Mouse (Mus musculus): ENCODE data around the gene Thsd1.

Gene Thsd1

DNA sequence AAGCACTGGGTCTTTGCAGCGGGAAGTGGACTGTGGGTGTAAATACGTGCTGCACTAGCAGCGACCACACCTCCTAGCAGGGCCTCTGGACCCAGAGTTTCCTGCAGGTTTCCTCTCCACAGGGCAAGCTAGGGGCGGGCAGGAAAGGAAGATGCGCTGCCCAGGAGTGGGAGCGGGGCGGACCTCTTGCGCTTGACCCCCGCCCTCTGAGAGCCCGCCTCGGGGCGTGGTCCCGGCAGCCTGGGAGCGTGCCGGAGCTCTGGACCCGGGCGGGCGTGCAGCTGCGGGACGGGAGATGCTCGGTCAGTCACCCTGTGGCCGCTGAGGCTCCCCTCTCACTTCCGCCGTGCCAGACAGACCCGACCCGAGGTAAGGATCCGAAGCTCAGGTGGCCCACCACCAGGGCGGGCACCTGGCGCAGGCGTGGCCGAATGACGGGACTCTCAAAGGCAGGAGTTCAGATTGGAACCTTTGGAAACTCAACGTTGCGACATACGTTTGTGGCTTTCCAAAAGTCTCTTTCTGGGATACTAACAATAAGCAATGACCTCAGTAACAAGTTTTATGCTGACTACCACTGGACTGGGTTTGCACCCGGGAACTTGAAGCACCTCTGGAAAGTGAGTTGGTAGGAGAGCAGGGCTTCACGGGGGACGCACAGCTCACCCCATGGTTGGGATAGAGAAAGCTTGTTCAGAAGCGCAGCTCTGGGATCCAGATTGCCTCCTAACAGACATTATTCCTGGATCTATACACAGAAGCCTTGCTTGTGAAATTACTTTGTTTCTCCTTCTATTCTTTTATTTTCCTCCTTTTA is at the start of gene Thsd1:
Gene Thsd1, plus strand, starts transcription at position 253 of the 817 bp plus-strand sequence.
- in situ Hi-C loops (cut with MboI, MseI): no loop called here

GRCm38 (mm10) chr8:22184884-22185283 is 42.2 kb upstream of the Thsd1 start:
- in situ Hi-C loops (cut with MboI, MseI): no loop called here

DNA sequence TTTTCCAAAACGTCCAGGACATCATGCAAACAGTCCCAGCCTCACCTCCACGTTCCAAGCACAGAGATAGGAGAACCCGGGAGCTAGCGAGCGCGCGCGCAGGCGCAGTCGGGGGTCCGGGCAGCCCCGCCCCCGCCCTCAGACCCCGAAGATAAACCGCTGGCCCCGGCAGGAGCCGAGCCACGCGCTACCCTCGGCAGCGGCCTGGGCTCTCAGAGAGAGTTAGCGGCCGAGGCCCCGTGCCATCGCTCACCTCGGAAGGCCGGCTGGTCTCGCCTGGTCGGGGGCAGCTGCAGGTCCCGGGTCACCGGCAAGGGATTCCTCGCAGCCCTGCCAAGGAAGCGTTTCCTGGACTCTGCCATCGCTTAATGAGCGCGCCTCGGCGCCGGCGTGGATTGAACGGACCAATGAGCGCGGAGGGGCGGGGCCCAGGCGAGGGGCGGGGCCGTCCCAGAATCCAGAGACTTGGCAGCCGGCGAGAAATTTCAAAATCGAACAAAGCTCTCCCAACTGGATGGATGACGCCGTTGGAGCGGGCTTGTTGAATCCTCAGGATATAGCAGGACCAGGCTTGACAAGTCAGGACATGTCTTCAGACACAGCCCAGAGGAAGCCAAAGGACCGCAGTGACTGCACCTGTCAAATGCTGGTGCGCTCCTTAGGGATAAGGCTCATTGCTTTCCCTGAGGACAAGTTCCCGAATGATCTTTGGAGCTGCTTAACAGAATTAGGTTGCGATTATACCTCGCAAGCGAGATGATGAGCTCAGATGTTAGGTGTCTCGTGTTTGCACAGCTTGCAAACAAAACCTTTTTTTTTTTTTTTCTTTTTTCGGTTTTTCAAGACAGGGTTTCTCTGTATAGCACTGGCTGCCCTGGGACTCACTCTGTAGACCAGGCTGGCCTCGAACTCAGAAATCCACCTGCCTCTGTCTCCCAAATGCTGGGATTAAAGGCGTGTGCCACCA is 41.4 kb upstream of the Thsd1 start, which contains the start of gene Ckap2:
Gene Ckap2, minus strand, starts transcription at position 389 of the 967 bp plus-strand sequence.
- in situ Hi-C loops (cut with MboI, MseI): no loop called here

- in situ Hi-C loops (cut with MboI, MseI): no loop called here
Measured at GRCm38 (mm10) chr8:22192660-22193431, 34.3 kb upstream of the Thsd1 start, which contains the start of gene Vps36. TSS of gene Vps36 (plus strand) at chr8:22192809.

DNA sequence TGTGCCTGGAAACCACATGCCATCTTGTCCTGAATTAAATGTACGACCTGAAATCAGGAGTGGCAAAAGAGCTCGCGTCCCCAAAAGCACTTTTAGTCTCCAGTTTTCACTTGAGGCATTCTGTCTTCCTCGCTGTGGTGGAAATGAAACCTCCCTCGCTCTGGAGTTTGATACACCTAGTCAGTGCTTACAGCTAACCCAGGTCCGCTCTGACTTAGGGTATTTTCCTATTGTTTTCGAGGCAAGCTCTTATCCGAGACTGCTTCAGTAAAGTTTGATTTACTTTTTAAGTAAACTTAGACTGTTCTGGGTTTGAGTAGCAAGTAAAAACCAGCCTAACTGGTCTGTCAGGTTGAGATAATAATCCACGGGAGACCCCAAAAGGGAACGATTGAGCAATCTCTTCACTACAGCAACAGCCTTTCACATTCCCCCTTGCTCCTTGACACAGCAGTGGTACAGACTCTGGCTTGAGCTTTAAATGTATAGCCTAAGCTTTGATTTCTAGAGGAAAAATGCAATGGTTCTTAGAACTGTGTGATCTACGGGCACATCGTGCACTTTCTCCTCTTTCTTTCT is 33.6 kb upstream of the Thsd1 start:
- in situ Hi-C loops (cut with MboI, MseI): no loop called here

DNA sequence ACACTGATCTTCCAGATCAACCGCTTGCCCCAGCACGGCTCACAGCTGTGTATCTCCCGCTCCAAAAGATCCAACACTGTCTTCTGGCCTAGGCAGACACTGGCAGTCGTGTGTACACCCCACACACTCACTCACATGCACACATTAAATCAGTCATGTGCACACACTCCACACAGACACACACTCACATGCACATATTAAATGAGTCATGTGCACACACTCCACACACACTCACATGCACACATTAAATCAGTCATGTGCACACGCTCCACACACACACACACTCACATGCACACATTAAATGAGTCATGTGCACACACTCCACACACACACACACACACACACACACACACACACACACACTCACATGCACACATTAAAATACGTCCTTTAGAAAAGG is 29.2 kb upstream of the Thsd1 start:
- in situ Hi-C loops (cut with MboI, MseI): no loop called here

- in situ Hi-C loops (cut with MboI, MseI): no loop called here
Measured at GRCm38 (mm10) chr8:22199481-22199880, 27.6 kb upstream of the Thsd1 start.

DNA sequence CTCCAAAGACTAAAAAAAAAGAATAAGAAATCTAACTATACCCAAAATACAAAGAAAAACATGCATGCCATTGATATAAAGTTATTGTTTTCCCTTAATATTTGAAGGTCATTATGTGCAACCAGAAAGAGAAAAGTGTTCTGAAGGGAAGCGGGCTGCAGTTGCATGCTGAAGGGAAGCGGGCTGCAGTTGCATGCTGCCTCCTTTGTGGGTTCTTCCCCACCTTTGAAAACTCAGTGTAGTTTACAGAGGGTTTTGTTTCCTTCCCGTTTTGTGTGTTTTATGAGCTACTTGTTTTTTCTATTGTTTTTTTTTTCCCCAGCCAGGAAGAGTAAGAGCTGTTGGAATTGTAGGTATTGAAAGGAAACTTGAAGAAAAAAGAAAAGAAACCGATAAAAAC is 19.6 kb upstream of the Thsd1 start:
- in situ Hi-C loops (cut with MboI, MseI): no loop called here

- in situ Hi-C loops (cut with MboI, MseI): no loop called here
Measured at GRCm38 (mm10) chr8:22209012-22209411, 18.1 kb upstream of the Thsd1 start.

DNA sequence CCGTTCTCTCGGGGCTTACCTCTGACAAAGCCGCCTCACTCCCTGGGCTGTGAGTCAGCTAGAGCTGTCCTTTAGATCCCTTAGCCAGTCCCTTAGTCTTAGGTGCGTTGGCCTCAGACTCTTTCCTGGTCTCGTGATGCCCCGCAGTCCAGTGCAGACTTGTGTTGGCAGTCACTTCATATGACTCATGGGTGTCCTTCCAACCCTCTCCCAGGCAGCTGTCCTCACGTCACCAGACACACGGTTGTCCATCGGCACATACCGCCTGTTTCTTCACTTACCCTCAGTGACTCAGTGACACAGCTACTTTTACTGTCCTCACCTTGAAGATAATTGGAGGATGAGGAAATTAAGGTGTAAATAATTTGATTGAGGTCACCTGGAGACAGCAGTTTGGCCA is 12.3 kb upstream of the Thsd1 start:
- in situ Hi-C loops (cut with MboI, MseI): no loop called here

GRCm38 (mm10) chr8:22226361-22226760 is 752 bp upstream of the Thsd1 start:
- in situ Hi-C loops (cut with MboI, MseI): no loop called here

DNA sequence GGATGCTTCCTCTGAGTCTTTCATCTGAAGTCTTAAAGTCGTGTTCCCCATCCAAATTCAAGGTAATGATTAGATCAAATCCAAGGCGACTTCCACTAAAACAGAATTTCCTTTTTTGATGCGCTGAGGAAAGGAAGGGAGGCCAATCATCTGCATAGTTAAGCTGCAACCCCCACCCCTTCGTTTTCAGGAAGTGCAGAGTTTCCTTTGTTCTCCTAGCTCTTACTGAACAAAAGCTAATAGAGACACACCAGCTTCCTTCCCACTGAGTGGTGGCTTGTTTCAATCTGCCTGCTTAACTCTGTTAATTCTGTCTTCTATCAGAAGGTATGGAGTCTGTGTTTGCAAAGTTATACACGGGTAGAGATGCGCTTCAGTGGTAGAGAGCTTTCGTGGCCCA is 1.5 kb downstream of the Thsd1 start:
- in situ Hi-C loops (cut with MboI, MseI): no loop called here

- in situ Hi-C loops (cut with MboI, MseI): no loop called here
Measured at GRCm38 (mm10) chr8:22242986-22243385, 15.9 kb downstream of the Thsd1 start.

DNA sequence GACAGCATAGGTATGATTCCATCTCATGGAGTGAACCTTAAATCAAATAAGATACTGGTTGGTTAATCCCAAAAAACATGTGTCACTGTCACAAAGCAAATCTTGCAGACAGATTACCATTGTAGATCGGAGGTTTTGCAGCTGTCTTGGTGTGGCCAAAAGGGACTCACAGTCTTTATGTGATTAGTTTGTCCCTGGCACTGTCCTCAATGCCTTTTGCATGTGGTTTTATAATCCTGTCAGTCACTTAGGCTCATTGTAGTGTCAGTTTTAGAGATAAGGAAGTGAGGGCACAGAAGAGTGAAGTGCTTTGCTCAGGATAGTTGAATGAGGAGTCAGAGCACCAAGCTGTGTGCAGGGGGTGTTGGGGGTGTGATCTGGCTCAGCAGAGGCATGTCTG is 18.6 kb downstream of the Thsd1 start:
- in situ Hi-C loops (cut with MboI, MseI): no loop called here

- in situ Hi-C loops (cut with MboI, MseI): no loop called here
Measured at GRCm38 (mm10) chr8:22247956-22248355, 20.8 kb downstream of the Thsd1 start.

DNA sequence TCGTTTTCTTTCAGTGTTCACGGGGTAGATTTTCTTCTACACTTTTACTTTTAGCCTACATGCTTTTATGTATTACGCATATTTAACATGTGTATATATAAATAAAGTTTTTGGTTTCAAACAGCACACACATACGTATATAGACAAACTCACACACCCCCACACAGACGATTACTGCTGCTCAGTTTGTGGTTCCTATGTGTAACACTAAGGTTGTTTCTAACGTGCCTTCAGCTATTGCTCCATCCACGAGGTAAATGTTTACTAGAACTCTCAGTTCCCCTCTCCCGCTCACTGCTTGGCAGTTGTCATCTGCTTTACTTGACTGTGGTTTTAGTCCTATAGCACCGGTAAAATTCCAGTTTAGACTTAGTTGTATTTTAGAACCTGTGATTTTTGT is 22.0 kb downstream of the Thsd1 start:
- in situ Hi-C loops (cut with MboI, MseI): no loop called here

- in situ Hi-C loops (cut with MboI, MseI): no loop called here
Measured at GRCm38 (mm10) chr8:22258946-22259450, 31.9 kb downstream of the Thsd1 start.

DNA sequence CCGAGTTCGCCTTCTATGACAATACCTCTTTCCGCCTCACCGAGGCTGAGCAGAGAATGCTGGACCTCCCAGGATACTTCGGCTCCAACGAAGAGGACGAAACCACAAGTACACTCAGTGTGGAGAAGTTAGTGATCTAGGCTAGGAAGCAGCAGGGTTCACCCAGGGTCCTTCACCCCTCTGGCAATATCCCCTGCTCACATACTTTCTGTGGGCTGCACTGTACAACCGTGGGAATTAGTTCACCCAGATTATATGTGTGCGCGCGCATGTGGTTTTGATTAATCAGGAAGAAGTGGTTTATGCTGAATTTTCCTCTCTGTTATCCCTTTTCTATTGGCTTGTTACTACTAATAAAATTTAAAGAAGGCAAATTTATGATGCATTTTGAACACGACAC is 32.4 kb downstream of the Thsd1 start:
- in situ Hi-C loops (cut with MboI, MseI): no loop called here

- in situ Hi-C loops (cut with MboI, MseI): no loop called here
Measured at GRCm38 (mm10) chr8:22260091-22260722, 33.1 kb downstream of the Thsd1 start.

DNA sequence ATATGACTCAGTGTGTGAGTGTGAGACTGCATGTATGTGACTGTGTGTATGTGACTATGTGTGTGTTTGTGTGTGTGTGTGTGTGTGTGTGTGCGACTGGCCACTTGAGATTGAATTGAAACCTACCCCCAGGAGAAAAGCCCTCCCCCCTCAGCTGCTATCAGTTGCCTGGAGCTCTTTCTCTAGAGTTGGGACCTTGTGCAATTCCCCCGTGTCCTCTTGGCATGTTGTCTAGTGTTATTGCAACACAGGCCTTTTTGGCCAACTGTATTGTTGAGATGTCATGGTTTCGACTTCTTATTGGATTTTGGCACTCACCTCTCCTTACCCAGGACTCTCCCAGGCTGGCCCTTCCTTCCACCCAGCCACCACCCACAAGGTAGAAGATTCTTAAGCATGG is 35.2 kb downstream of the Thsd1 start:
- in situ Hi-C loops (cut with MboI, MseI): no loop called here

DNA sequence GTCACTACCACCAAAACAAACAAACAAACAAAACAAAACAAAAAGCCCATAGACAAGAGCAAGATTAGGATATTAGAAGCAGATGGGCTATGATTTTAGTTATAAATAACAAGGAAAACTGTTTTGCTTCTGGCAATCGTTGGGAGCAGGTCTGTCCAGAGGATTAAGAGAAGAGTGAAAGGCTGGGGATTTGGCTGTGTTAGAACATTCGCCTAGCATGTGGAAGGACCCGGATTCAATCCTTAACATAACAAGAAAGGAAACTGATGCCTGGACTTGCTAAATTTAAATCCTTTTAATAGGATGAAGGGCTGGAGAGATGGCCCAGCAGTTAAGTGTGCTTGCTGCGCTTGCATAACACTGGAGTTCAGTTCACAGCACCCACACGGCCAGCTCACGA is 37.2 kb downstream of the Thsd1 start:
- in situ Hi-C loops (cut with MboI, MseI): no loop called here

All from T-helper 2 cell (primary cell).